Mouse (Mus musculus): Measurements from ENCODE around the gene Ccdc84.

- TF ChIP-seq CTCF (IDR thresholded peaks at IDR 0.05; ENCODE audit: control insufficient read depth, insufficient read depth, insufficient replicate concordance, low read depth, low read length): no peak
- no peak for TF ChIP-seq POLR2A (IDR thresholded peaks at IDR 0.05; ENCODE audit: control insufficient read depth, low read depth, low read length)
Measured at GRCm38 (mm10) chr9:44399114-44399794, 19.1 kb downstream of the Ccdc84 start.

Data from testis, adult 2 months (tissue).